Mouse (Mus musculus) right cerebral cortex, postnatal 36 days (tissue): ENCODE measurements around the gene AU015836.
"Not testable (repeated sequence)": the region's sequence is repeated elsewhere in the genome, so short reads cannot be mapped to it uniquely, and the experiment has no call there.

Experiments
- DNase-seq, 2 experiments: peaks; one replicate each; pipeline ENCODE4 v3.0.0; 2022; ENCODE audit warnings: low spot score in 2 of 2, mixed read lengths in 1 of 2

The AU015836 gene

DNA sequence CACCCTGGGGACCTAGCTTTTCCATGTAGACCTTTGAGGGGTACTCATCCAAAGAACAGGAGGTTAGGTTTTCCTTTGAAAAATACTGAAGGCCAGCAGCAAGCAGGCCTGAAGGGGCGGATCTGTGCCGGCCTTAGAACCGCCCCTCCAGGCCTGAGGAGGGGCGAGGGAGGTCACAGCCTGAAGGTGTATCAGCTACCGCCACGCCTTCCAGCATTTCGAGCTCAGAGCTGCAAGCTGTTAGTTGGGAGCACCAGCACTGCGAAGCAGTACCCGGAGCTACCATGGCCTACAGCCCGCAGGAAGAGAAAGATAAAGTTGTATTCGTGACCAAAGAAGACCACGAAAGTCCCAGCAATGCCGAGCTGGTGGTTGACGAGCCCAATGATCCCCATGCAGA lies at the start of gene AU015836:
AU015836 (plus strand) TSS at position 216 of the 400 bp plus-strand sequence.
- DNase-seq: no peak

DNA sequence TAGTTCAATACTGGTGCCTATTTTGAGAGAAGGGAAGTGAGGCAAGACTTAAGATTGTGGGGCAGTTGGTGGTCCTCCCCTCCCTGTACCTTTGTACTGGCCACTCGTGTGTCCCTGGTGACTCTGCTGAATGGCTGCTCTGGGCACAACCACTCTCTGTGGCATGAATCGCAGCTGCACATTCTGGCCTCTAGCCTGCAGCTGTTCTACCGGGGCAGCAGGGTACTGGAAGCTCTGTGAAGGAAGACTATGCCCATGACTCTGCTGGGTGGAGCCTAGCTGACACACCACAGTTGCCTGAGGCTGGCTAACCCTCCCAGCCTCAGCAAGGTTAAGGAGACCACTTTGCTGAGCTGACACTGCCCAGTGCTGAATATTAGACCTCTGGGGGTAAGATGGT lies 49.4 kb upstream of the AU015836 start:
- no peak for DNase-seq

DNA sequence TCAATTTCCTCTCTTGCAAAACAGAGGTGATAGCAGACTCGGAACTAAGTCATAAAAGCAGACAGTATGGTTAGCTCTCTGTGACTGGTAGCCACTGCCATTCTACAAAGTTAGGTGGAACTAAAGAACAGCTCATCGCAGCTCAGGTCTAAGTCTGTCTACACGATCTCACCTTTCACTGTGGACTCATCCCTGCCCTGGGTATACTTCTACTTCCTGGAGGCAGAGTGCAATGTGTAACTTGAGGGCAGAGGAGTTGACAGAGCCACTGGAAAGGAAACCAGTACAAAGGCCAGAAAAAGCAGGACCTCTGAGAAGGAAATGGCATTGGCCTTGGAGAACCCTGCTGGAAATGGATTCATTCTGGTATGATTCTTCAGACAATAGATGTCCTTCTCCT lies 40.1 kb upstream of the AU015836 start:
- DNase-seq: no peak

GRCm38 (mm10) chrX:93928794-93929193 lies 39.7 kb upstream of the AU015836 start:
- DNase-seq: no peak

GRCm38 (mm10) chrX:93931694-93932093 lies 36.8 kb upstream of the AU015836 start:
- DNase-seq: no peak

GRCm38 (mm10) chrX:93956727-93957126 lies 11.7 kb upstream of the AU015836 start:
- DNase-seq: peak in 1 of 2 experiments; percentile 1

- DNase-seq: no peak
Measured at GRCm38 (mm10) chrX:93958502-93958901, 10.0 kb upstream of the AU015836 start.

GRCm38 (mm10) chrX:93980341-93980740 lies 11.9 kb downstream of the AU015836 start:
- DNase-seq: no peak

DNA sequence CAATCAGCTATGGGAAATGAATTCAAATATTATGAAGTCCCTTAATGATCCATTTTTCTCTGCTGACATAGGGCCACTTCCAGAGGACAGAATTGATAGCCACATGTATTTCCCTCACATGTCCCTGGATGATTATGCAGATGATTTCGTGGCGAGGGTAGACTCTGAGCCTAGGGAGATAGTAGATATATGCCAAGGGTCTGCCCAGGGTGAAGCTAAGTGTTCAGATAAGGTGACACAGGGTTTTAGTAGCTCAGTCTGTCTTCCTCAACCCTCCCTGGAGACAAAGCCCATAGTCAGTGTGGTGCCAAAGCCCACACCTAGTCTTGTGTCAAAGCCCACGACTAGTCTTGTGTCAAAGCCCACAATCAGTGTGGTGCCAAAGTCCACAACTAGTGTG lies 13.7 kb downstream of the AU015836 start:
- no peak for DNase-seq

- DNase-seq: not testable (repeated sequence)
Measured at GRCm38 (mm10) chrX:93985096-93985495, 16.6 kb downstream of the AU015836 start.

- no peak for DNase-seq
Measured at GRCm38 (mm10) chrX:94006991-94007390, 38.5 kb downstream of the AU015836 start.

- no peak for DNase-seq
Measured at GRCm38 (mm10) chrX:94009442-94009841, 41.0 kb downstream of the AU015836 start.

- DNase-seq: no peak
Measured at GRCm38 (mm10) chrX:94011656-94012173, 43.3 kb downstream of the AU015836 start.

DNA sequence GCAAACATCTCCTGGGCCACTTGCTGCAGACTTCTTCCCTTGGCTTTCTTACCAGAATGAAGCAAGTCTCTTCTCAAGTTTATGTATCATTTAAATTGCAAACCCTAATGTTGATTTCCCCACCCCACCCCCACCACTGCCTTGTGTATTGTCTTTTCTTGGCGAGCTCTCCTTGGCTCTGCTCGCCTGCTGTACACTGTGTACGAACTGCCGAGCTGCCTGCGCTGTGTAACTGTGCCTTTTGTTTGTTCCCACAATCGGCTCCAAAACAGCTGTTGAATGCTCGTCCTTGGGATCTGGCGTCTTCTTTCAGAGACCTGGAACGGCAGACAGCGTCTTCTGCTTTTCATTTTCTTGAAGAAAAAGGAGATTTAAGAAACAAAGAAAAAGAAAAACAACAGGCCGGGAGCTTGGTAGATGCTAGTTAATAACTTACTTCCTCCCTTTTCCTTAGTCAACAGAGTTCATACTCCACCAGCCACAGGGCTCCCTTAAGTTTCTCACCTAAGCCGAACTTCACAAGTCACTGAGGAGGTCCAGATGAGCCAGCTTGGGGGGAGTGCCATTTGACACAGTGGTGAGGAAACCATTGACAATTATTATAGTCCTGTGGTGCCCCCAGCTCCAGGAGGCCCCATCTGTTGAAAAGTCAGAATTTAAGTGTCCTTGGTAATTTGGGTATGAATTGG lies 44.2 kb downstream of the AU015836 start:
- peak in 1 of 2 experiments; percentile 3 for DNase-seq

DNA sequence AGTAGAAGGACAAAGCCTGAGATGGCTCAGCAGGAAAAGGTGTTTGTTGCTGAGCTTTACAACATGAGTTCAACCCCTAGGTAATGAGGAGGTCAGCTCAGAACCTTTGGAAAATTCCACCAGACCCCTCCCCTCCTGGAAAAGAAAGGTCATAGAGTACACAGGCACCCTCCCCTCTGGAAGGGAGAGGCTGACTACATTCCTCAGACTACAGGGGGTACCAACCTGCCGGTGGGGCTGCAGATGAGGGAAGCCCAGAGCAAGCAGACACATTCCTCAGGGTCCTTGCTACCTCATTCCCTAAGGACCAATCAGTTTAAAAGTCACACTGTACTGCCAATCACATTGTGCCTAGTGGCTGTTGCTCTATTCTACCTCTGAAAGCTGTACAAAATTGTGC lies 48.4 kb downstream of the AU015836 start:
- DNase-seq: no peak

DNA sequence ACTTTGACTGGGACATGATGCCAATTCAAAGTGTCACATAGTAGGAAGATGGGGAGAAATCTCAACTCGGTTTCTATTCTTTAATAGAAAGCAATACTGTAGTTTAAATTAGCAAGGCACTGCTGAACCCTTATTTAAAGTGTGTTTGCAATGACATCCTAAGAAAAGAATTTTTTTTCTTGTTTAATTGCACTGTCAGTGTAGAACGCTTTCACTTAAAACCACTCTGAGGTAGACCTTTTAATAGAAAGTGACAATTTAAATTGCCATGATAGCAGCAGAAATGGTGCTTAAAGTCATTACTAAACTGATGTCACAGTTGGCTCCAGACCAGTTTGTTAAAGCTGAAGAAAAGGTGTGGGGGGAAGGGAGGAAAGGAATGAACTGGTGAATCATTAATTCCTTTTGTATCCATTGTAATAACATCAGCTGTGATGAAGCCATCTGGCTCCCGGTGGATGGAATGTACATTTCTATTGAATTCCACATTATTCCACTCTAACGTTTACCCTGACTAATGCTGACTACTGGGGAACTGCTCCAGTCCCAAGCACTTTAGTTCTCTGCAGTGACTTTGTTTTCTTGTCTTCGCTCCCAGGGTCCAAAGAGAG lies 53.9 kb downstream of the AU015836 start:
- DNase-seq: no peak
